Mouse (Mus musculus) bone marrow macrophage, adult 2 months (primary cell): ENCODE data around the gene Atp2c1.

Experiments used
- CTCF ChIP-seq: IDR thresholded peaks from 2 replicates; pipeline ENCODE4 v1.5.1; 2012; ENCODE audit warnings: low read depth, mild to moderate bottlenecking, low read length, moderate library complexity
- POLR2A ChIP-seq: IDR thresholded peaks from 2 replicates; pipeline ENCODE4 v1.6.1; 2012; ENCODE audit warnings: mild to moderate bottlenecking, low read depth, low read length, borderline replicate concordance

DNA sequence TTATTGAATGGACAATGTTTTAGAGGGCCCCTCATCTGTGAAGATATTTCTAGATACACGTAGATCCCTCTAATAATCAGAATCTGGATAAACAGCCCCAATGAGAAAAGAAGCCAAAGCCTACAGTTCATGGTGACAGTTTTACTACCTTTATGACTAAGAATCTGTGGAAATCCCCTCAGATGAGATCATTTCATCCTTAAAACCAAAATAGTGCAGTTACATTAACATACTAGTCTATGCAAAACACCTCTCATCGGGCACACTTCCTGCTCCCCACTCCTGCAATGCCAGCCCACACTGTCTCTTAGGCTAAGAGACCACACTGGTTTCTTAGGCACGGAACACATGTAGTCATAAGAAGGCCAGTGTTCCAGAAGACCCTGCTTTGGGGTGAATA, 158.5 kb downstream of the Atp2c1 start:
- TF ChIP-seq CTCF = no peak
- no peak for TF ChIP-seq POLR2A
